Mouse (Mus musculus) neural tube, embryonic 12.5 days (tissue): ENCODE measurements around the gene Dync1li1. TPM values are rescaled to one million over a fixed set of nuclear protein-coding genes. Genes with fewer than 3 reads are reported as not detected.

Experiments used
- ATAC-seq: fragments of 200-750 bp; cut with Nextera tagmentation; 2 replicates; pipeline ENCODE4 v1.8.0; 2017; ENCODE audit warnings: low read depth, mild to moderate bottlenecking, moderate TSS enrichment, moderate library complexity; ENCODE audit not compliant: low FRiP score
- H3K27ac ChIP-seq: fragments of 300-500 bp; sonication (generic); 2 replicates; pipeline ENCODE4 v1.5.1; 2016
- H3K27me3 ChIP-seq: fragments of 300-500 bp; sonication (generic); replicated peaks from 2 replicates; pipeline ENCODE4 v1.6.1; 2016; ENCODE audit warnings: mild to moderate bottlenecking
- H3K36me3 ChIP-seq: fragments of 300-500 bp; sonication (generic); 2 replicates; pipeline ENCODE4 v1.6.1; 2016; ENCODE audit warnings: mild to moderate bottlenecking
- H3K4me1 ChIP-seq: fragments of 300-500 bp; sonication (generic); 2 replicates; pipeline ENCODE4 v1.6.1; 2016
- H3K4me2 ChIP-seq: fragments of 300-500 bp; sonication (generic); replicated peaks from 2 replicates; pipeline ENCODE4 v1.6.1; 2016; ENCODE audit warnings: mild to moderate bottlenecking
- H3K4me3 ChIP-seq: fragments of 300-500 bp; sonication (generic); 2 replicates; pipeline ENCODE4 v1.5.1; 2016
- H3K9ac ChIP-seq: fragments of 300-500 bp; sonication (generic); 2 replicates; pipeline ENCODE4 v1.6.1; 2016; ENCODE audit warnings: mild to moderate bottlenecking
- H3K9me3 ChIP-seq: fragments of 300-500 bp; sonication (generic); 2 replicates; pipeline ENCODE4 v1.6.1; 2016; ENCODE audit warnings: mild to moderate bottlenecking
- WGBS: fragments of 180-500 bp; shearing (Covaris S2); methylation state at CpG from one replicate; pipeline ENCODE4 v1.1.7; 2016; 5-methylcytosine and 5-hydroxymethylcytosine counted together
- polyA plus RNA-seq: library from polyadenylated mRNA; unstranded; fragments of >200 nt; fragmentation: Nextera tagmentation; extraction: Ambion mirVana; gene quantifications from 2 replicates; pipeline ENCODE4 v1.2.1, GENCODE M21; 2016

Dync1li1 gene
- polyA plus RNA-seq, 1 experiment from 2014 or later, result 147 TPM

DNA sequence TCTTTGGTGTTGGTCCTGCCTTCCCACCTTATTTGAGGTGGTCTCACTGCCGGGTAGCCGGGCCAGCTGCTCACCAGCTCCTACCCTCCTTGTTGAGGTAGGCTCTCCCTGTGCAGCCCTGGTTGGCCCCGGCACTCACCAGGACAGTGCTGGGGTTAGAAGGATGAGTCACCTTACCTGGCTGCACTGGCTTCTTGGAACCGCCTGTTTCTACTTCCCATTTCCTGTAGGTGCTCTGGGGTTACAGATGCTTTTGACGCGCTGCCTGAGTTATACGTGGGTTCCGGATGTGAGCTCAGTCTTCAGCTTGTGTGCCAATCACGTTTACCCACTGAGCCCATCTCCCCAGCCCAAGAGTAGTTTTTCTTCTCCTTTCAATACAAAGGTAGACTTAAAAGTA, 51.7 kb downstream of the Dync1li1 start:
- H3K4me1 ChIP-seq, result no peaks in the 10 kb centered on the region
- WGBS, result 94% methylated on average over 9 of the region's 9 CpGs
- no peak overlapping the region for H3K4me2 ChIP-seq
- peaks cover 6% of the 10 kb centered on the region; the same call in 1 of the 2 replicates for H3K36me3 ChIP-seq
- H3K4me3 ChIP-seq, result no peak overlapping the region
- H3K9me3 ChIP-seq, result no peaks in the 10 kb centered on the region
- no peak for ATAC-seq
- H3K9ac ChIP-seq, result no peak overlapping the region
- H3K27ac ChIP-seq, result no peak overlapping the region
- H3K27me3 ChIP-seq, result no peaks in the 10 kb centered on the region

DNA sequence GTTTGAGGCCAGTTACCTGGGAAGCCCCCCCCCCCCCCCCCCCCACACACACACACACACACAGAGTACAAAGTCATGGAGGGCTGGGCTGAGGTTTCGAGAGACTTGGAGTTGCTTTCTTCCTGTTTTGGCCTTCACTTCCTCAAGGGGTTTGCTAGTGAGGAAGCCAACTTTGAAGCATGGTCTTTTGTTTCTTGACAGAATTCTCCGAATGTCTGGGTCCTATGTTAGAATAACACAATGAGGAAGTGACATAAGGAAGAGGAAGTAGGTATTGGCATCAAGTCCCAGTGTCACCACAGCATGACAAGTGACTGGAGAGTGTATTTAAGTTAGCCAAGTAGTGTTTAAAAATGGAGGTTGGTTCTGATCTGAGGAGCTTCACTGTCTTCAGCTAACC, 54.1 kb downstream of the Dync1li1 start:
- peaks cover 16% of the 10 kb centered on the region for H3K36me3 ChIP-seq
- H3K4me1 ChIP-seq, result no peaks in the 10 kb centered on the region
- no peaks in the 10 kb centered on the region for H3K9me3 ChIP-seq
- H3K4me2 ChIP-seq, result no peak overlapping the region
- H3K27ac ChIP-seq, result no peak overlapping the region
- WGBS, result 84% methylated on average over 2 of the region's 2 CpGs
- no peak overlapping the region for H3K9ac ChIP-seq
- no peak overlapping the region for H3K4me3 ChIP-seq
- H3K27me3 ChIP-seq, result no peaks in the 10 kb centered on the region
- ATAC-seq, result no peak

DNA sequence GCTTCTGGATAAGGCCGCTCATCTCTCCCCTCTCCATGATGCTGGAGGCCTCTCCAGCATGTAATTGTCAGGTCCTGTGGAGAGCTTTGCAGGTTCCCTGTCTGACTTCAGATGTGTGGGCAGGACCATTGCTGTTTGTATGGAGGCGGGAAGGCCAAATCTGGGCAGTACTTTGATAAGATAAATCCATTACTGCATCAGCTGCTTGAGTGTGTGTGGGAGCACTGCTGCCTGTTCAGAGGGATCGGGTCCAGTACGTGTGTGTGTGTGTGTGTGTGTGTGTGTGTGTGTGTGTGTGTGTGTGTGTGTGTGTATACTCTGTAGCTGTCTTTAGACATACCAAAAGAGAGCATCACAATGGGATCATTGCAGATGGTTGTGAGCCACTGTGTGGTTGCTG, 56.6 kb downstream of the Dync1li1 start:
- ATAC-seq, result no peak
- 86% methylated on average over 4 of the region's 4 CpGs for WGBS
- no peaks in the 10 kb centered on the region for H3K9me3 ChIP-seq

DNA sequence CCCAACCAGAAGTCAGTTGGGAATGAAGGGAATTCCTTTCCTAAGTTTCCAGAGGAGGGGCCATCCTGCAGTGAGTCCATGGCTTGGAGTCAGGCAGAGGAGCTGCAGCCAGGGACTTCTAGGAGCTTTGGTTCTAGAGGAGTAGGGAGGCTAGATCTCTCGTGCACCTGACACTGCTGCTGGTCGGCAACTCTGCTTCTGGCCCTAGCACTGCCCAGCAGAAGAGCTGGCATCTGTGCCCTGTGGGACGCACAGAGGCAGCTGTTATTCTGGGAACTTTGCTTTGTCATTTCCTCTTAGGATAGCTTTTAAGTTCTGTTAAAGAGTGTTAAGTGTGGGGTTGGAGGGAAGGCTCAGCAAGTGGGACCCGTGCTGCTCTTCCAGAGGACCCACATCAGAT, 57.1 kb downstream of the Dync1li1 start:
- H3K9me3 ChIP-seq, result no peaks in the 10 kb centered on the region

More for the DNA sequence above, 56.6 kb downstream of the Dync1li1 start:
- Histone ChIP-seq H3K27me3 (no peaks in the 10 kb centered on the region), H3K4me2 (no peak overlapping the region), H3K4me3 (no peak overlapping the region), H3K36me3 (peaks cover 18% of the 10 kb centered on the region), H3K9ac (no peak overlapping the region), H3K4me1 (no peaks in the 10 kb centered on the region), H3K27ac (no peak overlapping the region)

DNA sequence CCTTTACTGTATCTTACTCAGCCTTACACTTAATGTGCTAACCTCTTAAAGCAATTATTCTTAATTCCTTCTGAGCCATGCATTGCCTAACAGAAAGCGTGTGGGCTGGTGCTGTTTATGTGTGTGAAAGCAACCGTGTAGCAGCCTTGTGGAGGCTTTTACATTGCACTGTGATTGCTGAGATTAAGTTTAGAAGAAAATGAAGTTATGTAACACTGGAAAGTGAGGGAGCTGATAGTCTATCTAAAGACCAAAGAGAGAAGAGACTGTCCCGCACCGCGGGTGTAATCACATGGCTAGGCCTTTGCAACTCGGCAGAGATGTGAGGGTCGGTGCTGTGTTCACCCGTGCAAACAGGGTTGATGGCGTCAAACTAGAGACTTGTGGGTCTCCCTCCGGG, 58.4 kb downstream of the Dync1li1 start:
- ATAC-seq, result no peak
- Histone ChIP-seq H3K27ac (no peak overlapping the region), H3K4me3 (no peak overlapping the region), H3K9ac (no peak overlapping the region), H3K27me3 (no peaks in the 10 kb centered on the region), H3K9me3 (no peaks in the 10 kb centered on the region), H3K4me2 (no peak overlapping the region), H3K36me3 (peaks cover 19% of the 10 kb centered on the region), H3K4me1 (no peaks in the 10 kb centered on the region)
- 86% methylated on average over 10 of the region's 10 CpGs for WGBS

More for the DNA sequence above, 57.1 kb downstream of the Dync1li1 start:
- H3K4me3 ChIP-seq, result no peak overlapping the region
- peaks cover 19% of the 10 kb centered on the region for H3K36me3 ChIP-seq
- no peak overlapping the region for H3K4me2 ChIP-seq
- H3K27me3 ChIP-seq, result no peaks in the 10 kb centered on the region
- H3K9ac ChIP-seq, result no peak overlapping the region
- 81% methylated on average over 4 of the region's 4 CpGs for WGBS
- H3K27ac ChIP-seq, result no peak overlapping the region
- no peak for ATAC-seq
- H3K4me1 ChIP-seq, result no peaks in the 10 kb centered on the region

DNA sequence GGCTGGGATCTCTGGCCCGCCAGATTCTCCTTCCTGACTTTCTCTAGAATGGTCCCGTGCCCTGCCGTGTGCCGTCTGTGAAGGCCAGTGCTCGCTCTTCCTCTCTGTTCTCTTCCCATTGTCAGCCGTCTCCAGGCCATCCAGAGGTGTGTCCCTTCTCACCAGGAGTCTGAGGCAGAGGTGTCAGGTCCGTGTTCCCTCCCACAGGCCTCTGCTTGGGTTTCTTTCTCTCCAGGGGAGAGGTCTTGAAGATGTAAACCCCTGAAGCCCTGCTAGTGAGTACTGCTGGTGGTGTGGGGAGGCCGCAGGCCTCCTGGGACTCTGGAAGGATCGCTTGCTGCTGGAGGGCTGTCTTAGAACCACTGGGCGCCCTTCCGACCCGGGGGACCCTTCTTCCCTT, 58.9 kb downstream of the Dync1li1 start:
- H3K9ac ChIP-seq, result no peak overlapping the region
- H3K4me3 ChIP-seq, result no peak overlapping the region
- H3K4me2 ChIP-seq, result no peak overlapping the region
- H3K9me3 ChIP-seq, result no peaks in the 10 kb centered on the region
- WGBS, result 85% methylated on average over 12 of the region's 12 CpGs
- H3K36me3 ChIP-seq, result peaks cover 19% of the 10 kb centered on the region
- H3K27ac ChIP-seq, result no peak overlapping the region
- ATAC-seq, result no peak
- H3K4me1 ChIP-seq, result no peaks in the 10 kb centered on the region
- no peaks in the 10 kb centered on the region for H3K27me3 ChIP-seq

DNA sequence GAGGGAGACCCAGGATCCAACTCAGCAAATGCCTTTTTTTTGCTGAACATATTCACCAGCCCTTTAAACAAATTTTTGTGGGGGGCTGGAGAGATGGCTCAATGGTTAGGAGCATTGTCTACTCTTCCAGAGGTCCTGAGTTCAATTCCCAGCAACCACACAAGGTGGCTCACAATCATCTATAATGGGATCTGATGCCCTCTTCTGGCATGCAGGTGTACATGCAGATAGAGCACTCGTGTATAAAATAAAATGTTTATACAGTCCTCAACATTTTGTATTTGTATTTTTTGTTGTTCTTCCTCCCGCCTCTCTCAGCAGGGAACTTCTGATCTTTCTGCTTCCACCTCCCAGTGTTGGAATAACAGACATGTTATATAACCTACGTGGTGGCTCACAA, 63.0 kb downstream of the Dync1li1 start:
- Histone ChIP-seq H3K27me3 (no peaks in the 10 kb centered on the region), H3K27ac (no peak overlapping the region), H3K9ac (no peak overlapping the region), H3K4me1 (peaks cover 6% of the 10 kb centered on the region), H3K4me3 (no peak overlapping the region), H3K9me3 (no peaks in the 10 kb centered on the region), H3K4me2 (no peak overlapping the region), H3K36me3 (peaks cover 18% of the 10 kb centered on the region)
- ATAC-seq, result no peak
- WGBS, result 82% methylated on average over 3 of the region's 3 CpGs

DNA sequence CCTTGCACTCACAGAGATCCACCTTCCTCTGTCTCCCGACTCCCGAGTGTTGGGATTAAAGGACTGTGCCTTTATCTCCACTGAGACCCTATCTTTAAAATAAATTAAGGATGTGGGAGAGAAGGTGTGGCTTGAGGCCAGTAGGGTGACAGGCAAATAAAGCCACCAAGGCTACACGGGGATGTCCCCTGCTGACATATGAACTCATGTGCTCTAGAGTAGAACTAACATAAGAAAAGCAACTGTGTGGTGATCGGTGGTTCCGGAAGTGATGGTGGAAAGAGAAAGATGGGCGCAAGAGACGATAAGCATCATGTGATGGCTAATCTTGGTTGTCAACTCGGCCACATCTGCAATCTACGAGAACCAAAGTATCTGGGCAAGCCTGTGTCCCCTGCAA, 63.7 kb downstream of the Dync1li1 start:
- Histone ChIP-seq H3K27me3 (no peaks in the 10 kb centered on the region), H3K4me3 (no peak overlapping the region), H3K36me3 (peaks cover 17% of the 10 kb centered on the region), H3K4me2 (peak overlapping the region; percentile 79), H3K9me3 (no peaks in the 10 kb centered on the region), H3K9ac (no peak overlapping the region), H3K27ac (no peak overlapping the region), H3K4me1 (peaks cover 6% of the 10 kb centered on the region)
- 75% methylated on average over 9 of the region's 9 CpGs for WGBS
- peak; percentile 19; the same call in 1 of the 2 replicates for ATAC-seq

DNA sequence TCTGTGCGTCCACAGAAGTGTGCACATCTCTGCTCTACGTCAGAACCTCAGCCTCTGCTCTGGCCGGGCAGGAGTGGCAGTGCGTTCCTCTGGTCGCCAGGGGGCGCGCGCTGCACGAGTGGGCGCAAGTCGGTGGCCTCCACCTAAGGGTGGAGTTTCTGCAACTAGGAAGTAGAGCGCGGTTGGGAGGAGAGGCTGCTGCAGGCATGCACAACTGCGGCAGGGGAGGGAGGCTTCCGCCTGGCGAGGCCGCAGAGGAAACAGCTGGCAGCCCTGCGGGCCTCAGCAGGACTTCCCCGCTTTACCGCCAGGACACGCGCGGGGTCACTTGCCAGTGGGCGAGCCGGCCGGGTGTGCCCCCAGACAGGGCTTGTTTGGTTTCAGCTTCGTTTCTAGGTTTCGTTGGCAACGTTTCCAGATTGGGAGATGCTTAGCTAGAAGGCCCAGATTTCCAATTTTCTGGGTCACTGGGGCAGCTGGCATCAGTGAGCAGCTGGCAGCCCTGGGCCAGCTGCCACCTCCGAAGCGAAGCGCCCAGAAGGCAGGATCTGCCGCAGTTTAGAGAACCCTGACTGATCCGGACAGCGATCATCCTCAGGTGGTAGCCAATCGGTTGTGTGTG, 64.4 kb downstream of the Dync1li1 start:
- Histone ChIP-seq H3K27ac (peak overlapping the region; percentile 59; the same call in 1 of the 2 replicates), H3K4me1 (peaks cover 6% of the 10 kb centered on the region), H3K9ac (peak overlapping the region; percentile 54), H3K9me3 (no peaks in the 10 kb centered on the region), H3K4me2 (peak overlapping the region; percentile 79), H3K4me3 (peak overlapping the region; percentile 39), H3K27me3 (no peaks in the 10 kb centered on the region), H3K36me3 (peaks cover 10% of the 10 kb centered on the region)
- peak; percentile 92 for ATAC-seq
- WGBS, result 5% methylated on average over 36 of the region's 36 CpGs

DNA sequence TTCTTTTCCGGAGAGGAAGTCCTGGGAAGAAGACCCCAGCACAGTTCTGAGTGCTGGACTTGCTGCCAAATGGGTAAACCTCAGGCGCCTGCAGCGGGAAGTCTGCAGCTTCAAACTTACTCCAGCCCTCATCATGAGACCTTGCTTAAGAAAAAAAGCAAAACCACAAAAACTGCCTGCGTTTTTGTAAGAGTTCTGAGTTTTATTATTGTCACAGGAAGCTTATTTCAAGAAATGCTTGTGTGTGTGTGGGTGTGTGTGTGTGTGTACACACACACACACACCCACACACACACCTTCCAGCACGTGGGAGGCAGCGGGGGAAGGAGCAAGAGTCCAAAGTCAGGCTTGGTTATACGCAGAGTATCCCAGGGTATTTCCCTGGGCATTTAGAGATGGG, 69.7 kb downstream of the Dync1li1 start:
- 87% methylated on average over 7 of the region's 7 CpGs for WGBS
- peaks cover 16% of the 10 kb centered on the region; the same call in 1 of the 2 replicates for H3K36me3 ChIP-seq

DNA sequence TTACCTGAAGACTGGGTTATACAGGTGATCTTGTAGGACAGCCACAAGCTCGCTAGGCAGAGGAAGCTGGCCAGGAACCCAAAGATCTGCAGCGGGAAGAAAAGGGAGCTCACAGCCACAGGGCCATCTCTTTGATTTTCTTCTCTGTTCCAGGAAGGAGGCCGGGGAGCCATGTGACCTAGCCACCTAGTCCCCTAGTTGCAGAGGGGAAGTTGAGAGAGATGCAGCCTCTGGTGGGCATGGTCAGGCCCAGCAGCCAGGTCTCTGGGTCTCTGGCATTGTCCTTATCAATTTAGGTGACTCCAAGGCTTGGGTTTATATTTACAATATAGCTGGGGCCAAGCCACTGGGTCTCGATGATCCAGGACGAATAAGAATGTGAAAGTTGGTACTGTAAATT, 70.2 kb downstream of the Dync1li1 start:
- 89% methylated on average over 5 of the region's 5 CpGs for whole genome bisulfite sequencing

More for the DNA sequence above, 69.7 kb downstream of the Dync1li1 start:
- no peak for ATAC-seq
- Histone ChIP-seq H3K9ac (no peak overlapping the region), H3K27me3 (no peaks in the 10 kb centered on the region), H3K4me2 (no peak overlapping the region), H3K9me3 (no peaks in the 10 kb centered on the region), H3K4me3 (no peak overlapping the region), H3K27ac (no peak overlapping the region), H3K4me1 (peaks cover 1% of the 10 kb centered on the region)

DNA sequence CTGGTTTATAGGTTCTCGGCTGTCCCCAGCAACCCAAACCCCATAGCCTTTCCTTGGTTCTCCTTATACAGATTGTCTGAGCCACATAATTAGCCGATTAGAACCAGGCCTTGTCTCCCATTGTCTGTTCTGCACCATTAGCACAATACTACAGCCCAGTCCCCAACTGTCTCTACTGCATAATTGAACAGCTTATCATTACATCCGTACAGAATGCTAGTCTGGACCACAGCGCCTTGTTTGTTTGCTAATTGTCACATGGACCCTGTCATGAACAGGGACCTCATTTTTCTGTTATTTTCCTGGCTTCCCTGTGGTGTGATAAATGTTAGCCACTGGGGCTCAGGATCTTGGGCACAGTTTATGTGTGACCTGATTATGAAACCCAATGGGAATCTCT, 71.3 kb downstream of the Dync1li1 start:
- Histone ChIP-seq H3K4me2 (no peak overlapping the region), H3K36me3 (peaks cover 16% of the 10 kb centered on the region; the same call in 1 of the 2 replicates), H3K27ac (no peak overlapping the region), H3K9me3 (no peaks in the 10 kb centered on the region), H3K27me3 (no peaks in the 10 kb centered on the region), H3K4me3 (no peak overlapping the region), H3K9ac (no peak overlapping the region), H3K4me1 (no peaks in the 10 kb centered on the region)
- 73% methylated on average over 4 of the region's 4 CpGs for WGBS
- peak; percentile 30; the same call in 1 of the 2 replicates for ATAC-seq

More for the DNA sequence above, 70.2 kb downstream of the Dync1li1 start:
- no peak for ATAC-seq
- Histone ChIP-seq H3K4me3 (no peak overlapping the region), H3K9me3 (no peaks in the 10 kb centered on the region), H3K27me3 (no peaks in the 10 kb centered on the region), H3K9ac (no peak overlapping the region), H3K27ac (no peak overlapping the region), H3K4me2 (no peak overlapping the region), H3K36me3 (peaks cover 16% of the 10 kb centered on the region; the same call in 1 of the 2 replicates), H3K4me1 (no peaks in the 10 kb centered on the region)

DNA sequence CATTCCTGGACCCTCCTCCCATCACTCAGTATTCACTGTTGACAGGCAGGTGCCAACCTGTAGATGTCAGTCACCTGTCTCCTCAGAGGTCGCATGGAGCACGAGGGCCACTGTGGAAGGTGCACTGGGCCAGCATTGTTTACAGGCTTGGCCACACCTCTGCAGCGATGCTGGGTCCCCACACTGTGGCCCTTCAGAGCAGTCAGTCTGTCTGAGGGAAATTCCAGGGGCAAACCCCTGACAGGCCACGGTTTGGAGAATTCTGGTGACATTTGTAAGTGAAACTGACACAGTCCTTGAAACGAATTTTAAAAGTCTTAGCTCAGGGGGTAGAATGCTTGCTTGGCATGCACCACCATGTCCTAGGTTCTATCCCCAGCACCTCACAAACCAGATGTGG, 71.8 kb downstream of the Dync1li1 start:
- H3K36me3 ChIP-seq, result peaks cover 12% of the 10 kb centered on the region; the same call in 1 of the 2 replicates
- no peaks in the 10 kb centered on the region for H3K27me3 ChIP-seq
- H3K4me3 ChIP-seq, result no peak overlapping the region
- ATAC-seq, result 0 out of 2 replicates have a peak, but pooled peaks have one; percentile 9
- 92% methylated on average over 5 of the region's 5 CpGs for WGBS
- no peaks in the 10 kb centered on the region for H3K9me3 ChIP-seq
- no peaks in the 10 kb centered on the region for H3K4me1 ChIP-seq
- no peak overlapping the region for H3K9ac ChIP-seq
- no peak overlapping the region for H3K27ac ChIP-seq
- no peak overlapping the region for H3K4me2 ChIP-seq
